Mouse (Mus musculus) spleen, postnatal 14 days (tissue): ENCODE measurements around the gene Styxl1.

Experiments used
- DNase-seq, 2 experiments: peaks; one replicate each; pipeline ENCODE4 v3.0.0; 2021 to 2022; ENCODE audit warnings: low spot score in 2 of 2

Styxl1 gene

GRCm38 (mm10) chr5:135725991-135726390 is 52.2 kb downstream of the Styxl1 start:
- DNase-seq: no peak

GRCm38 (mm10) chr5:135725391-135725841 is 52.8 kb downstream of the Styxl1 start:
- DNase-seq: no peak

- DNase-seq: no peak
These were observed 53.5 kb downstream of the Styxl1 start for GRCm38 (mm10) chr5:135724536-135725322.

GRCm38 (mm10) chr5:135723165-135723751 is 54.9 kb downstream of the Styxl1 start:
- DNase-seq: no peak

- DNase-seq: no peak
These were observed 56.1 kb downstream of the Styxl1 start for GRCm38 (mm10) chr5:135722121-135722520.

- no peak for DNase-seq
These were observed 57.1 kb downstream of the Styxl1 start for GRCm38 (mm10) chr5:135721076-135721475.

- no peak for DNase-seq
These were observed 58.1 kb downstream of the Styxl1 start for GRCm38 (mm10) chr5:135720121-135720520.

- DNase-seq: no peak
These were observed 58.5 kb downstream of the Styxl1 start for GRCm38 (mm10) chr5:135719586-135720120.

- no peak for DNase-seq
These were observed 62.6 kb downstream of the Styxl1 start for GRCm38 (mm10) chr5:135715624-135716023.

- DNase-seq: peak; percentile 28 to 50
These were observed 64.6 kb downstream of the Styxl1 start for GRCm38 (mm10) chr5:135713441-135714218.

GRCm38 (mm10) chr5:135712803-135713202 is 65.4 kb downstream of the Styxl1 start:
- no peak for DNase-seq

- no peak for DNase-seq
These were observed 66.4 kb downstream of the Styxl1 start for GRCm38 (mm10) chr5:135711582-135712355.

GRCm38 (mm10) chr5:135710599-135711214 is 67.5 kb downstream of the Styxl1 start:
- DNase-seq: peak in 1 of 2 experiments; percentile 10

- DNase-seq: no peak
These were observed 68.5 kb downstream of the Styxl1 start for GRCm38 (mm10) chr5:135709716-135710115.

- DNase-seq: no peak
These were observed 70.3 kb downstream of the Styxl1 start for GRCm38 (mm10) chr5:135707855-135708254.

- DNase-seq: no peak
These were observed 71.1 kb downstream of the Styxl1 start for GRCm38 (mm10) chr5:135707039-135707438.

GRCm38 (mm10) chr5:135705383-135705782 is 72.8 kb downstream of the Styxl1 start:
- no peak for DNase-seq

- DNase-seq: no peak
These were observed 74.8 kb downstream of the Styxl1 start for GRCm38 (mm10) chr5:135703431-135703830.

- peak; percentile 19 to 28 for DNase-seq
These were observed 75.4 kb downstream of the Styxl1 start for GRCm38 (mm10) chr5:135702682-135703192.

GRCm38 (mm10) chr5:135702190-135702589 is 76.0 kb downstream of the Styxl1 start:
- no peak for DNase-seq

- DNase-seq: no peak
These were observed 76.6 kb downstream of the Styxl1 start for GRCm38 (mm10) chr5:135701601-135702000.
